Mouse (Mus musculus) embryonic facial prominence, embryonic 12.5 days (tissue): ENCODE data around the gene Mag. TPM values are rescaled to one million over a fixed set of nuclear protein-coding genes. Genes with fewer than 3 reads are reported as not detected.
"Not testable (repeated sequence)": the region's sequence is repeated elsewhere in the genome, so short reads cannot be mapped to it uniquely, and the experiment has no call there.

Source experiments
- ATAC-seq: fragments of 200-750 bp; cut with Nextera tagmentation; 2 replicates; pipeline ENCODE4 v1.8.0; 2017; ENCODE audit not compliant: insufficient number of reproducible peaks, insufficient read depth, low FRiP score, low TSS enrichment
- H3K27ac ChIP-seq: fragments of 300-500 bp; sonication (generic); 2 replicates; pipeline ENCODE4 v1.5.1; 2016; ENCODE audit warnings: mild to moderate bottlenecking
- H3K27me3 ChIP-seq: fragments of 300-500 bp; sonication (generic); 2 replicates; pipeline ENCODE4 v1.6.1; 2016; ENCODE audit warnings: mild to moderate bottlenecking, moderate library complexity
- H3K36me3 ChIP-seq: fragments of 300-500 bp; sonication (generic); 2 replicates; pipeline ENCODE4 v1.6.1; 2016; ENCODE audit warnings: mild to moderate bottlenecking
- H3K4me1 ChIP-seq: fragments of 300-500 bp; sonication (generic); 2 replicates; pipeline ENCODE4 v1.6.1; 2016
- H3K4me2 ChIP-seq: fragments of 300-500 bp; sonication (generic); replicated peaks from 2 replicates; pipeline ENCODE4 v1.6.1; 2016; ENCODE audit warnings: mild to moderate bottlenecking, moderate library complexity
- H3K4me3 ChIP-seq: fragments of 300-500 bp; sonication (generic); 2 replicates; pipeline ENCODE4 v1.5.1; 2016; ENCODE audit warnings: mild to moderate bottlenecking
- H3K9ac ChIP-seq: fragments of 300-500 bp; sonication (generic); 2 replicates; pipeline ENCODE4 v1.6.1; 2016; ENCODE audit warnings: mild to moderate bottlenecking, moderate library complexity
- H3K9me3 ChIP-seq: fragments of 300-500 bp; sonication (generic); 2 replicates; pipeline ENCODE4 v1.6.1; 2016; ENCODE audit warnings: mild to moderate bottlenecking, moderate library complexity
- WGBS: fragments of 180-500 bp; shearing (Covaris S2); methylation state at CpG from one replicate; pipeline ENCODE4 v1.1.7; 2016; 5-methylcytosine and 5-hydroxymethylcytosine counted together
- polyA plus RNA-seq: library from polyadenylated mRNA; unstranded; fragments of >200 nt; fragmentation: Nextera tagmentation; extraction: Ambion mirVana; gene quantifications from 2 replicates; pipeline ENCODE4 v1.2.1, GENCODE M21; 2016

The Mag gene
- polyA plus RNA-seq, 1 experiment from 2014 or later: 0.26 TPM

DNA sequence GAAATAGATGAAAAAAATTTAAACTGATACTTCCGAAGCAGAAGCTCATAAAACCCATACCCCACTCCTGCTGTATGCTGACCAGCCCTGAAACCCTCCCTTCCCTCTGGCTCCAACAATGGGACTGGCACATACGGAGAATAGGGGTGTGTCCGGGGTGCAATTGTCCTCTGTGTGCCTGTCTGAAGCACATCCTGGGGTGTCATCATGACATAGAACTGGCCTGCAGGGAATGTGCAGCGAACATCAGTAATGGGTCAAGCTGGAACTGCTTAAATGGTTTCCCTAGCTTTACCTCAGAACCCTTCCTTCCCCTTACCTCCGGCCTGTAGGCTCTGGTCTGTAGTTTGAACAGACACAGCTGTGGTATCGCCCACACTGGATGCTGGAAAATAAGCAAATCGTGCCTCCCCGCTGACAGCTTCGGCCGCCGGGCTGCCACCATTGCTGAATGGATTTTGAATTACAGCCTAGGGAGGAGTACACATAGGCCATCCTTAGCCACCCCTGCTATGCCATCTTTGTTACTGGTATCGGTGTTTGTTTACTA, 40.4 kb upstream of the Mag start:
- 0 out of 2 replicates have a peak overlapping the region, but pooled peaks have one; percentile 99 for H3K27ac ChIP-seq

DNA sequence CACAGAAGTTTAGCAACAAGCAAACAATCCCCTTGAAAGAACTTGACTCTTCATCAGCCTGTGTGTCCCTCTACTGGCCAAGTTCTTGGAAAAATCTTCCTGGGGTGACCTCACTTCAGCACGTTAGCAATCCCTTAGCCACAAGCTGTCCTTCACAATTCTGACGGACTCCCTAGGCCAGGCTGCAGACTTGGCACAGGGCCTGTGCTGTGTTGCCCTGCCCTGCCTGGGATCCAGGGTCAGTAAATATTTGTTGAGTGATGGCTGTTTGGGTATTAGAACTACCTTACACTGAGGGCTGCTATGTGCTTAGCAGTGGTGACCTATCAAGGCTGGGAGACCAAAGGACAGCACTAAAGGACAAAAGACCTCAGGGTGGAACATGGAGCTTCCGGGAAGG, 39.4 kb upstream of the Mag start:
- Histone ChIP-seq H3K4me1 (peaks cover 16% of the 10 kb centered on the region), H3K9ac (no peak overlapping the region), H3K27me3 (no peaks in the 10 kb centered on the region), H3K4me3 (no peak overlapping the region), H3K4me2 (no peak overlapping the region), H3K9me3 (no peaks in the 10 kb centered on the region), H3K27ac (no peak overlapping the region), H3K36me3 (peaks cover 64% of the 10 kb centered on the region)
- 89% methylated on average over 3 of the region's 3 CpGs for WGBS
- ATAC-seq: no peak

More for the DNA sequence above, 40.4 kb upstream of the Mag start:
- 90% methylated on average over 12 of the region's 12 CpGs for WGBS
- ATAC-seq: no peak
- Histone ChIP-seq H3K4me2 (peak overlapping the region; percentile 74), H3K4me1 (peaks cover 16% of the 10 kb centered on the region), H3K36me3 (peaks cover 63% of the 10 kb centered on the region), H3K9ac (peak overlapping the region; percentile 100), H3K9me3 (no peaks in the 10 kb centered on the region), H3K4me3 (peak overlapping the region; percentile 96), H3K27me3 (no peaks in the 10 kb centered on the region)

DNA sequence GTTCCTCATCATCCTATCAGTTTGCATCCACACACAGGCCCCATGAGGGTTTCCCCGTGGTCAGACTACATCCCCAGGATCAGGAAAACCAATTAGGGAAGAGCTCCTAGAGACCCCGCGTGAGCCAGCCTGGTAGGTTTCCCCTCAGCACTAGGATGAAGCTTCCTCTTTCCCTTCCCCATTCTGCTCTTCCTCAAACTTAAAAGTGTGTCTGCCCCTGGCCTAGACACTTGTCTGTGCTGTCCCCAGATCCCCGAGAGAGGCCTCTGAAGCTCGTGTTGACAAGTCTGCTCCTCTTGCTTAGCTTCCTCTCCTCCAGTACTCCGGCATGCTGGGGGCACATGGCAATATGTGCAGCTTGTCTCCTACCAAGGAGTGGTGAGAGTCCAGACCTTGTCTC, 38.8 kb upstream of the Mag start:
- no peak for ATAC-seq
- H3K36me3 ChIP-seq: peaks cover 62% of the 10 kb centered on the region
- no peak overlapping the region for H3K4me2 ChIP-seq
- no peak overlapping the region for H3K27ac ChIP-seq
- no peak overlapping the region for H3K9ac ChIP-seq
- H3K4me3 ChIP-seq: no peak overlapping the region
- H3K27me3 ChIP-seq: no peaks in the 10 kb centered on the region
- no peaks in the 10 kb centered on the region for H3K9me3 ChIP-seq
- peaks cover 15% of the 10 kb centered on the region for H3K4me1 ChIP-seq
- WGBS: 89% methylated on average over 6 of the region's 6 CpGs

DNA sequence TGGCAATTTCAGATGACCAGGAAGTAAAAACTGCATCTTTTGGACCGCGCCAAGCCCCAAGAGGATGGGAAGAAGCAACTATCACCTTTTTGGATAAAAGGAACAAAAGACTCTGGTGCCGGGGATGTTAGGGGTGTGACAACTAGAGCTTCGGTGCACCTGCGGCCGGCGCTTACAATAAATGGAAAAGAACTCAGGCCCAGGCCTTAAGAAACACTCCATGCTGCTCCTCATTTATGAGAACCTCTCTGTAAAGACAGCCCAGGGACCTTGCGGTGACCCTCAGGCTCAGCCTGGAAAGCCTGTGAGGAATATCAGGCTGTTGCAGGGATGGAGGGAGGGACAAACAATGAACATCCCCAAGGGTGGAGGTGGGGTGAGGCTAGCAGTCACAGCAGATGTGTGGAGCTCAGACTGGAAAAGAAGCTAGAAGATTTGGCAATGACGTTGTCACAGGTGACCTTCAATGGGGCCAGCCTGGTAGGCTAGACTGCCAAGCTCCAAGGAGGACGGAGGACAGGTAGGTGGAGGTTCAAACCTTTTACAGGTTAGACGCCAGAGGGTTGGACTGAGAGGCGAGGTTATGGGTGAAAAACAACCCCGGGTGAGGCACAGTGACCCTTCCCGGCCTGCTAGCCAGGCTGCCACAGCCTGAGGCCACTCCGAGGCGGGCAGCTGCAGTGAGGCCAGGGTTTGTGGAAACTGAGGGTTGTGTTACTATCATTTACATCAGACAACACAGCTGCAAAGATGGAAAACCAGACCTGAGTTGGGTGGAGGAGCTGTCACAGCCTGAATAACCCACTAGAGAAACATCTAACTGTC, 38.0 kb upstream of the Mag start:
- Histone ChIP-seq H3K9ac (no peak overlapping the region), H3K27me3 (no peaks in the 10 kb centered on the region), H3K4me3 (no peak overlapping the region), H3K4me1 (peaks cover 9% of the 10 kb centered on the region), H3K9me3 (no peaks in the 10 kb centered on the region), H3K36me3 (peaks cover 60% of the 10 kb centered on the region), H3K4me2 (no peak overlapping the region), H3K27ac (no peak overlapping the region)
- ATAC-seq: no peak
- 92% methylated on average over 16 of the region's 16 CpGs for WGBS

DNA sequence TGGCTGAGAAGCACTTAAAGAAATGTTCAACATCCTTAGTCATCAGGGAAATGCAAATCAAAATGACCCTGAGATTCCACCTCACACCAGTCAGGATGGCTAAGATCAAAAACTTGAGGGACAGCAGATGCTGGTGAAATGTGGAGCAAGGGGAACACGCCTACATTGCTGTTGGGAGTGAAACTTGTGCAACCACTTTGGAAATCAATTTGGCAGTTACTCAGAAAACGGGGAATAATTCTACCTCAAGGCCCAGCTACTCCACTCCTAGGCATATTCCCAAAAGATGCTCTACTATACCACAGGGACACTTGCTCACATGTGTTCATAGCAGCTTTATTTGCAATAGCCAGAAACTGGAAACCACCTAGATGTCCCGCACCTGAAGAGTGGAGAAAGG, 35.2 kb upstream of the Mag start:
- not testable (repeated sequence) for H3K27me3 ChIP-seq, ATAC-seq, H3K9ac ChIP-seq, H3K4me3 ChIP-seq, H3K27ac ChIP-seq, H3K4me2 ChIP-seq, H3K4me1 ChIP-seq, H3K9me3 ChIP-seq
- 80% methylated on average over 3 of the region's 3 CpGs for WGBS
- H3K36me3 ChIP-seq: peaks cover 73% of the 10 kb centered on the region

GRCm38 (mm10) chr7:30945876-30946275, 31.2 kb upstream of the Mag start:
- Histone ChIP-seq H3K4me3 (no peak overlapping the region), H3K9ac (no peak overlapping the region), H3K36me3 (peaks cover 35% of the 10 kb centered on the region), H3K9me3 (no peaks in the 10 kb centered on the region), H3K4me2 (no peak overlapping the region), H3K27me3 (no peaks in the 10 kb centered on the region), H3K27ac (no peak overlapping the region), H3K4me1 (no peaks in the 10 kb centered on the region)
- ATAC-seq: no peak
- 93% methylated on average over 7 of the region's 7 CpGs for WGBS

- not testable (repeated sequence) for H3K9ac ChIP-seq, H3K9me3 ChIP-seq, H3K27me3 ChIP-seq, H3K27ac ChIP-seq, ATAC-seq, H3K4me2 ChIP-seq, H3K4me1 ChIP-seq, H3K4me3 ChIP-seq
- 91% methylated on average over 7 of the region's 7 CpGs for WGBS
- H3K36me3 ChIP-seq: peaks cover 31% of the 10 kb centered on the region
Observed at GRCm38 (mm10) chr7:30945466-30945865, 30.8 kb upstream of the Mag start.

DNA sequence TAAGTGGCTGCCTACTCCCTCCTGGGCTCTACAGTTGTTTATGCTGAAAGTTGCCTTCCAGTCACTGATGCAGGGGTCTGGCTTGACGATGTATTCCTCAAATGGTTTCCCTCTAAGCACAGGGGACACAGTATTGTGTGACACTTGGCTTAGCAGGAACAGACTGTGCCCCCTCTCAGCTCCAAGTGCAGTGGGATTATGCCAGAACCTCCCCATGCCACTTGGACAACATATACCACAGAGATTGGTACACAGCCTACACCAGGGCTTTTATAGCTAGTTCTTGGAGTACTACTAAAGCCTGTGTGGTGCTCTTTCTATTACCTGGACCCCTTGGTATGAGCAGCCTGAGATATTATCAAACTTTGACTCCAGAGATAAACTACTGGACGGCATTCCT, 30.0 kb upstream of the Mag start:
- H3K9ac ChIP-seq, H3K4me2 ChIP-seq, H3K27ac ChIP-seq, H3K27me3 ChIP-seq, H3K4me1 ChIP-seq, ATAC-seq, H3K4me3 ChIP-seq, H3K9me3 ChIP-seq: not testable (repeated sequence)
- H3K36me3 ChIP-seq: peaks cover 23% of the 10 kb centered on the region
- WGBS: 77% methylated on average over 2 of the region's 2 CpGs

DNA sequence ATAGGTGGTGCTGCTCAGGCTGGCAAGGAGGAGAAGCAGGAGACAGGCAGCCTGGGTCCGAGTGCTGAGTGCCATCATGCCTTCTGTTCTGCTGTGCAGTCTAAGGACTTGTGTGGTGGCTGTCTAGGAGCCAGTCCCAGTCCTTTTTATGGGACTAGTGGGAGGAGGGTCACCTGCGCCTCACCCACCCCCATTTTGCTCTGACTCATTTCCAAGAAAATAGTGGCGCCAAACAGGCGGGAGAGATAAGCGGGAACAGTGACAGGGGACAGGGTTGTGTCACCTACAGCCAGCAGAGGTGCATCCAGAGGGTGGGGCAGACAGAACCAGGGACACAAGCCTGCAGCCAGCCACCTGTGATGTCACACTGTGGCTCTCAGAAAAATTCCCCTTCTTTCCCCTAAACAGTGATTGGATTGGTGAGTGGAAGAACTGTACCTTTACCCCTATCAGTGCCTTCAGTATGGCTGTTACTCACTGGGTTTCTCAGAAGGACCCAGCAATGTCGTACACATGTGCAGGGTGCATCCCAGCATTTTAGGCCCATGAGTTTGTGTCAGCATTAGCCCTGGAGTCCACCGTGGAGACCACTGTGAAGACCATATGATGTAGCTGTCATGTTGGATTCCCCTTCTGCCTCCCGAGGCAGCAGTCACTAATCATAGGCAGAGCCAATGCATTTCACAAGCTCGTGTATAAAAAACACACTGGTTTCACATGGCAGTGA, 29.4 kb upstream of the Mag start, which contains the start of gene Hamp:
Hamp (minus strand) TSS at position 124 of the 727 bp plus-strand sequence.
- peaks cover 18% of the 10 kb centered on the region for H3K36me3 ChIP-seq
- 69% methylated on average over 9 of the region's 9 CpGs for WGBS
- no peak within 1 kb of the TSS for H3K4me3 ChIP-seq
- H3K27ac ChIP-seq: no peak within 1 kb of the TSS
- no peak within 1 kb of the TSS for H3K9ac ChIP-seq
- no peaks in the 10 kb centered on the region for H3K4me1 ChIP-seq
- H3K4me2 ChIP-seq: no peak within 1 kb of the TSS
- no peaks in the 10 kb centered on the region for H3K9me3 ChIP-seq
- no peaks in the 10 kb centered on the region for H3K27me3 ChIP-seq
- ATAC-seq: no peak

GRCm38 (mm10) chr7:30942365-30942764, 27.7 kb upstream of the Mag start:
- H3K9me3 ChIP-seq, ATAC-seq, H3K4me2 ChIP-seq, H3K27ac ChIP-seq, H3K4me3 ChIP-seq, H3K9ac ChIP-seq, H3K27me3 ChIP-seq, H3K4me1 ChIP-seq: not testable (repeated sequence)
- peaks cover 14% of the 10 kb centered on the region for H3K36me3 ChIP-seq
- WGBS: 51% methylated on average over 3 of the region's 3 CpGs

GRCm38 (mm10) chr7:30940070-30940469, 25.4 kb upstream of the Mag start:
- not testable (repeated sequence) for H3K27me3 ChIP-seq, H3K9me3 ChIP-seq, H3K4me1 ChIP-seq, ATAC-seq, H3K9ac ChIP-seq, H3K4me2 ChIP-seq, H3K27ac ChIP-seq, H3K36me3 ChIP-seq, H3K4me3 ChIP-seq
- 65% methylated on average over 1 of the region's 1 CpGs for WGBS
